Mouse (Mus musculus) hindbrain, embryonic 15.5 days (tissue): Measurements from ENCODE around the gene Grin3a. TPM values are rescaled to one million over a fixed set of nuclear protein-coding genes. Genes with fewer than 3 reads are reported as not detected.
"Not testable (repeated sequence)": the region's sequence is repeated elsewhere in the genome, so short reads cannot be mapped to it uniquely, and the experiment has no call there.

Experiments used
- ATAC-seq: fragments of 200-750 bp; cut with Nextera tagmentation; 2 replicates; pipeline ENCODE4 v1.8.0; 2017; ENCODE audit warnings: low read depth, moderate number of reproducible peaks, moderate TSS enrichment; ENCODE audit not compliant: low FRiP score
- H3K27ac ChIP-seq: fragments of 300-500 bp; sonication (generic); replicated peaks from 2 replicates; pipeline ENCODE4 v1.5.1; 2015; ENCODE audit warnings: mild to moderate bottlenecking, inconsistent platforms
- H3K27me3 ChIP-seq: fragments of 300-500 bp; sonication (generic); 2 replicates; pipeline ENCODE4 v1.6.1; 2015; ENCODE audit warnings: control low read depth, inconsistent platforms
- H3K36me3 ChIP-seq: fragments of 300-500 bp; sonication (generic); 2 replicates; pipeline ENCODE4 v1.6.1; 2015; ENCODE audit warnings: control low read depth, inconsistent platforms
- H3K4me1 ChIP-seq: fragments of 300-500 bp; sonication (generic); replicated peaks from 2 replicates; pipeline ENCODE4 v1.6.1; 2015; ENCODE audit warnings: control low read depth, inconsistent platforms
- H3K4me2 ChIP-seq: fragments of 300-500 bp; sonication (generic); 2 replicates; pipeline ENCODE4 v1.6.1; 2015; ENCODE audit warnings: moderate library complexity, mild to moderate bottlenecking, inconsistent platforms
- H3K4me3 ChIP-seq: fragments of 300-500 bp; sonication (generic); 2 replicates; pipeline ENCODE4 v1.5.1; 2015; ENCODE audit warnings: mild to moderate bottlenecking, inconsistent platforms
- H3K9ac ChIP-seq: fragments of 300-500 bp; sonication (generic); 2 replicates; pipeline ENCODE4 v1.6.1; 2015; ENCODE audit warnings: inconsistent platforms
- H3K9me3 ChIP-seq: fragments of 300-500 bp; sonication (generic); 2 replicates; pipeline ENCODE4 v1.6.1; 2016; ENCODE audit warnings: control low read depth, inconsistent platforms
- WGBS: fragments of 180-500 bp; shearing (Covaris S2); methylation state at CpG from one replicate; pipeline ENCODE4 v1.1.7; 2015; 5-methylcytosine and 5-hydroxymethylcytosine counted together
- polyA plus RNA-seq: library from polyadenylated mRNA; unstranded; fragments of >200 nt; fragmentation: Nextera tagmentation; extraction: Ambion mirVana; gene quantifications from 2 replicates; pipeline ENCODE4 v1.2.1, GENCODE M21; 2015

Grin3a gene
- polyA plus RNA-seq, 1 experiment from 2014 or later: 28.6 TPM

- Histone ChIP-seq H3K4me2 (no peak overlapping the region), H3K27ac (no peak overlapping the region), H3K27me3 (no peaks in the 10 kb centered on the region), H3K9me3 (no peaks in the 10 kb centered on the region), H3K4me3 (no peak overlapping the region), H3K9ac (no peak overlapping the region), H3K36me3 (peaks cover 2% of the 10 kb centered on the region; the same call in 1 of the 2 replicates), H3K4me1 (no peaks in the 10 kb centered on the region)
- 92% methylated on average over 6 of the region's 6 CpGs for whole genome bisulfite sequencing
- ATAC-seq: no peak
These were observed 169.5 kb downstream of the Grin3a start for GRCm38 (mm10) chr4:49676071-49676470.

GRCm38 (mm10) chr4:49664850-49665249 is 180.7 kb downstream of the Grin3a start:
- H3K9ac ChIP-seq: no peak overlapping the region
- 83% methylated on average over 5 of the region's 5 CpGs for WGBS
- H3K9me3 ChIP-seq: no peaks in the 10 kb centered on the region

GRCm38 (mm10) chr4:49662231-49662630 is 183.3 kb downstream of the Grin3a start:
- 91% methylated on average over 4 of the region's 4 CpGs for WGBS
- Histone ChIP-seq H3K36me3 (peaks cover 48% of the 10 kb centered on the region), H3K4me1 (no peaks in the 10 kb centered on the region), H3K27me3 (no peaks in the 10 kb centered on the region), H3K27ac (no peak overlapping the region), H3K9me3 (no peaks in the 10 kb centered on the region), H3K4me3 (no peak overlapping the region), H3K9ac (no peak overlapping the region), H3K4me2 (no peak overlapping the region)
- ATAC-seq: no peak

More at GRCm38 (mm10) chr4:49664850-49665249, 180.7 kb downstream of the Grin3a start:
- ATAC-seq: no peak
- no peak overlapping the region for H3K4me2 ChIP-seq
- H3K27me3 ChIP-seq: no peaks in the 10 kb centered on the region
- H3K36me3 ChIP-seq: peaks cover 33% of the 10 kb centered on the region
- H3K4me1 ChIP-seq: no peaks in the 10 kb centered on the region
- no peak overlapping the region for H3K4me3 ChIP-seq
- H3K27ac ChIP-seq: no peak overlapping the region

- Histone ChIP-seq H3K27me3 (no peaks in the 10 kb centered on the region), H3K4me3 (no peak overlapping the region), H3K4me1 (no peaks in the 10 kb centered on the region), H3K36me3 (peaks cover 52% of the 10 kb centered on the region), H3K4me2 (no peak overlapping the region), H3K9me3 (no peaks in the 10 kb centered on the region), H3K27ac (no peak overlapping the region), H3K9ac (no peak overlapping the region)
- ATAC-seq: no peak
- WGBS: 97% methylated on average over 9 of the region's 9 CpGs
These were observed 183.9 kb downstream of the Grin3a start for GRCm38 (mm10) chr4:49661664-49662063.

- Histone ChIP-seq H3K9me3 (no peaks in the 10 kb centered on the region), H3K4me3 (no peak overlapping the region), H3K27me3 (no peaks in the 10 kb centered on the region), H3K27ac (no peak overlapping the region), H3K9ac (no peak overlapping the region), H3K36me3 (peaks cover 65% of the 10 kb centered on the region), H3K4me2 (no peak overlapping the region), H3K4me1 (no peaks in the 10 kb centered on the region)
- ATAC-seq: no peak
- WGBS: 81% methylated on average over 1 of the region's 1 CpGs
These were observed 186.1 kb downstream of the Grin3a start for GRCm38 (mm10) chr4:49659421-49659820.

GRCm38 (mm10) chr4:49639913-49640312 is 205.6 kb downstream of the Grin3a start:
- WGBS: 71% methylated on average over 2 of the region's 2 CpGs
- no peak overlapping the region for H3K27ac ChIP-seq
- H3K27me3 ChIP-seq: no peaks in the 10 kb centered on the region
- H3K9ac ChIP-seq: no peak overlapping the region
- H3K36me3 ChIP-seq: peaks cover 70% of the 10 kb centered on the region
- no peaks in the 10 kb centered on the region for H3K9me3 ChIP-seq
- no peak overlapping the region for H3K4me2 ChIP-seq
- no peak overlapping the region for H3K4me3 ChIP-seq
- ATAC-seq: no peak
- H3K4me1 ChIP-seq: peaks cover 2% of the 10 kb centered on the region; the same call in 1 of the 2 replicates

- 88% methylated on average over 11 of the region's 11 CpGs for WGBS
- Histone ChIP-seq H3K27me3 (no peaks in the 10 kb centered on the region), H3K4me2 (no peak overlapping the region), H3K9ac (no peak overlapping the region), H3K9me3 (no peaks in the 10 kb centered on the region), H3K4me3 (no peak overlapping the region), H3K27ac (no peak overlapping the region), H3K36me3 (peaks cover 64% of the 10 kb centered on the region), H3K4me1 (peaks cover 23% of the 10 kb centered on the region)
- ATAC-seq: no peak
These were observed 207.7 kb downstream of the Grin3a start for GRCm38 (mm10) chr4:49637821-49638220.

GRCm38 (mm10) chr4:49632139-49632481 is 213.4 kb downstream of the Grin3a start:
- H3K36me3 ChIP-seq: peaks cover 26% of the 10 kb centered on the region
- ATAC-seq: no peak
- H3K27me3 ChIP-seq: no peaks in the 10 kb centered on the region
- under 1% methylated on average over 30 of the region's 30 CpGs for WGBS
- peak overlapping the region; percentile 80 for H3K9ac ChIP-seq
- H3K4me2 ChIP-seq: peak overlapping the region; percentile 87
- H3K4me1 ChIP-seq: peaks cover 27% of the 10 kb centered on the region
- no peaks in the 10 kb centered on the region for H3K9me3 ChIP-seq
- peak overlapping the region; percentile 89 for H3K27ac ChIP-seq
- H3K4me3 ChIP-seq: peak overlapping the region; percentile 90

GRCm38 (mm10) chr4:49631319-49632138 is 214.0 kb downstream of the Grin3a start, which contains the start of gene Rnf20:
TSS of gene Rnf20 (plus strand) at chr4:49632006.
- ATAC-seq: peak; percentile 97
- Histone ChIP-seq H3K36me3 (peaks cover 22% of the 10 kb centered on the region; the same call in 1 of the 2 replicates), H3K4me1 (peaks cover 27% of the 10 kb centered on the region), H3K9me3 (no peaks in the 10 kb centered on the region), H3K9ac (peak within 1 kb of the TSS; percentile 80), H3K27ac (peak within 1 kb of the TSS; percentile 89), H3K27me3 (no peaks in the 10 kb centered on the region), H3K4me3 (peak within 1 kb of the TSS; percentile 90), H3K4me2 (peak within 1 kb of the TSS; percentile 87)
- 3% methylated on average over 37 of the region's 37 CpGs for WGBS

- H3K4me1 ChIP-seq: peaks cover 16% of the 10 kb centered on the region
- no peak overlapping the region for H3K27ac ChIP-seq
- no peak overlapping the region for H3K9ac ChIP-seq
- H3K4me3 ChIP-seq: no peak overlapping the region
- no peak for ATAC-seq
- WGBS: 85% methylated on average over 5 of the region's 5 CpGs
- peaks cover 4% of the 10 kb centered on the region; the same call in 1 of the 2 replicates for H3K36me3 ChIP-seq
- H3K9me3 ChIP-seq: no peaks in the 10 kb centered on the region
- H3K27me3 ChIP-seq: no peaks in the 10 kb centered on the region
- no peak overlapping the region for H3K4me2 ChIP-seq
These were observed 216.6 kb downstream of the Grin3a start for GRCm38 (mm10) chr4:49628941-49629340.

GRCm38 (mm10) chr4:49626973-49627372 is 218.6 kb downstream of the Grin3a start:
- Histone ChIP-seq H3K4me2 (no peak overlapping the region), H3K27me3 (no peaks in the 10 kb centered on the region), H3K9me3 (no peaks in the 10 kb centered on the region), H3K27ac (no peak overlapping the region), H3K4me3 (no peak overlapping the region), H3K36me3 (no peaks in the 10 kb centered on the region), H3K9ac (no peak overlapping the region), H3K4me1 (0 out of 2 replicates have a peak, but pooled peaks cover 5% of the 10 kb centered on the region)
- 3% methylated on average over 3 of the region's 3 CpGs for WGBS
- no peak for ATAC-seq

GRCm38 (mm10) chr4:49624969-49625368 is 220.6 kb downstream of the Grin3a start:
- 86% methylated on average over 4 of the region's 4 CpGs for WGBS
- ATAC-seq, H3K4me2 ChIP-seq, H3K9me3 ChIP-seq, H3K36me3 ChIP-seq, H3K27me3 ChIP-seq, H3K4me1 ChIP-seq, H3K9ac ChIP-seq, H3K27ac ChIP-seq, H3K4me3 ChIP-seq: not testable (repeated sequence)
